Mouse (Mus musculus): ENCODE measurements around the gene Hcar1.

GRCm38 (mm10) chr5:123922112-123922511 is 42.3 kb upstream of the Hcar1 start:
- TF ChIP-seq ZNF384 (IDR thresholded peaks at IDR 0.05; ENCODE audit: low read depth, low read length) = no peak
- no peak for TF ChIP-seq MAFK (IDR thresholded peaks at IDR 0.05; ENCODE audit: insufficient read depth, low read depth, low read length)
- no peak for TF ChIP-seq CHD2 (IDR thresholded peaks at IDR 0.05; ENCODE audit: low read depth, low read length)
